Comparison of ENCODE assay signal across 24 mouse cellular contexts in the genomic region with DNA sequence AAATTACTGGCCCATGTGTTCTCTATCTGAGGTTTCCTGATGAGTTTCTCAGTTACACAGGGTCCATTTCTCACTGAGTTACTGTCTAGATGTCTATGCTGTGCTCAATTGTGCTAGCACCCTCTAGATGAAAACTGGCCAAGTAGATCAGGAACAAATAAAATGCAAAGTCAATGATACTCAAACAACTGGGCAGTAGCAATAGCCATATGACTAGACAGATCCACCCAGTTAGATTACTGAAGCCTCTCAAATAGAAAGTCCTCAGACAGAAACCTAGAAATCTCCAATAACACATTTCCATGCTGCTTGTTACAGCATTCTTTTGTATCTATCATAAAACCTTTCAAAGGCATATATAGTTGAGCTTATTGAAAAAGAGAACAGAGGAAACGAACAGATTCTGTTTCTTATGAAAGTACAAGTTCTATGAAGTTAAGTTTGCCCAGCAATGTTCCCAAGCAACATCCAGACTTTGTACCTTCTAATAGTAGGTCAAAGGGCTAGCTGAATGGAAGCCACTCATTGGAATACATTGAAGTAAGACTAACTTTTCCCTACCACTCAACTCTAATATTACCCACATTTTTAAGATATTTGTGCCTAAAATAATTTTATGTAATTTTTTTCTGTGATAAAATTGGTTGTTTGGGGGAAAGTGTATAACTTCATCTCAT.
DNase-seq lines count a peak whose midpoint lies in the region; ATAC-seq and TF ChIP-seq lines count a peak whose summit lies in the region.
"Had no signal": no experiment of that assay in that cellular context is flagged by ENCODE, and none has a peak within 500 bp of the region (broad histone marks: within the 10 kb centered on the region; RNA-seq: fewer than 3 reads in every experiment).

No protein-coding gene starts in this region.

- no peak for TF ChIP-seq CTCF in liver, postnatal 0 days (IDR thresholded peaks at IDR 0.05; ENCODE audit: low read depth)
- no peak for TF ChIP-seq CTCF in intestine, postnatal 0 days (IDR thresholded peaks at IDR 0.05; ENCODE audit: low read depth)

- WGBS in liver, postnatal 0 days (ENCODE audit: insufficient replicate concordance) = 60% methylated on average over 1 of the region's 1 CpGs
- WGBS in intestine, embryonic 15.5 days = 87% methylated on average over 1 of the region's 1 CpGs
- 53% methylated on average over 1 of the region's 1 CpGs for WGBS in intestine, postnatal 0 days

- no peak overlapping the region for H3K4me3 ChIP-seq in liver, postnatal 0 days (ENCODE audit: low read depth, low read length)
- H3K4me3 ChIP-seq in intestine, embryonic 15.5 days (replicated peaks) = no peak overlapping the region
- H3K4me3 ChIP-seq in intestine, postnatal 0 days (ENCODE audit: low read depth, low read length) = no peak overlapping the region
- H3K4me3 ChIP-seq: embryonic facial prominence, embryonic 13.5 days; embryonic facial prominence, embryonic 15.5 days; erythroblast, embryonic 14.5 days; forebrain, embryonic 10.5 days; forebrain, embryonic 12.5 days had no signal

- ATAC-seq in liver, postnatal 0 days = peak; percentile 91
- ATAC-seq in intestine, embryonic 15.5 days = peak; percentile 53; the same call in 1 of the 2 replicates
- ATAC-seq in intestine, postnatal 0 days = peak; percentile 81
- ATAC-seq: forebrain, embryonic 14.5 days; forebrain, embryonic 16.5 days had no signal

- no peak overlapping the region for H3K9ac ChIP-seq in liver, postnatal 0 days (replicated peaks)
- no peak overlapping the region for H3K9ac ChIP-seq in intestine, embryonic 15.5 days
- H3K9ac ChIP-seq in intestine, postnatal 0 days (ENCODE audit: low read depth, low read length) = no peak overlapping the region
- H3K9ac ChIP-seq: embryonic facial prominence, embryonic 13.5 days; embryonic facial prominence, embryonic 15.5 days; forebrain, embryonic 12.5 days had no signal

- H3K9me3 ChIP-seq in liver, postnatal 0 days (ENCODE audit: low read length) = no peaks in the 10 kb centered on the region
- no peaks in the 10 kb centered on the region for H3K9me3 ChIP-seq in intestine, embryonic 15.5 days
- H3K9me3 ChIP-seq in intestine, postnatal 0 days (ENCODE audit: control insufficient read depth) = no peaks in the 10 kb centered on the region
- H3K9me3 ChIP-seq: embryonic facial prominence, embryonic 13.5 days; embryonic facial prominence, embryonic 15.5 days; forebrain, embryonic 10.5 days; forebrain, embryonic 12.5 days had no signal

- 0 out of 2 replicates have a peak, but pooled peaks cover 11% of the 10 kb centered on the region for H3K36me3 ChIP-seq in liver, postnatal 0 days (replicated peaks; ENCODE audit: insufficient read depth, low read length)
- H3K36me3 ChIP-seq in intestine, embryonic 15.5 days = no peaks in the 10 kb centered on the region
- no peaks in the 10 kb centered on the region for H3K36me3 ChIP-seq in intestine, postnatal 0 days (ENCODE audit: control insufficient read depth, insufficient read depth)
- H3K36me3 ChIP-seq: embryonic facial prominence, embryonic 13.5 days; embryonic facial prominence, embryonic 15.5 days; forebrain, embryonic 10.5 days; forebrain, embryonic 12.5 days had no signal

- H3K27me3 ChIP-seq in liver, postnatal 0 days (ENCODE audit: insufficient read depth, low read length) = no peaks in the 10 kb centered on the region
- H3K27me3 ChIP-seq in intestine, embryonic 15.5 days (replicated peaks) = no peaks in the 10 kb centered on the region
- H3K27me3 ChIP-seq in intestine, postnatal 0 days (replicated peaks; ENCODE audit: control insufficient read depth, insufficient read depth, low read length) = no peaks in the 10 kb centered on the region
- H3K27me3 ChIP-seq: embryonic facial prominence, embryonic 13.5 days; embryonic facial prominence, embryonic 15.5 days; forebrain, embryonic 12.5 days had no signal

- no peaks in the 10 kb centered on the region for H3K4me1 ChIP-seq in liver, postnatal 0 days (ENCODE audit: insufficient read depth)
- H3K4me1 ChIP-seq in intestine, embryonic 15.5 days (replicated peaks) = no peaks in the 10 kb centered on the region
- no peaks in the 10 kb centered on the region for H3K4me1 ChIP-seq in intestine, postnatal 0 days (replicated peaks; ENCODE audit: control insufficient read depth, insufficient read depth, low read length)
- H3K4me1 ChIP-seq: embryonic facial prominence, embryonic 13.5 days; embryonic facial prominence, embryonic 15.5 days; forebrain, embryonic 10.5 days; forebrain, embryonic 12.5 days had no signal

- peak; percentile 51 for DNase-seq in kidney, adult 9 months
- DNase-seq in kidney, adult 11 months = no peak
- no peak for DNase-seq in liver, postnatal 0 days
- no peak for DNase-seq in liver
- no peak for DNase-seq in right cerebral cortex, postnatal 10 days (ENCODE audit: low spot score in 2 of 2)
- DNase-seq in urinary bladder, postnatal 14 days (ENCODE audit: low spot score) = no peak
- DNase-seq: adrenal gland, adult 8-10 months; adrenal gland, postnatal 14 days; adrenal gland, postnatal 36 days; cerebellum, adult 11-12 months; cerebellum, adult 2 months; cerebellum, adult 9-10 months; cerebellum, postnatal 14 days; cerebellum, postnatal 36 days; embryo, embryonic 11 days had no signal

- peak overlapping the region; percentile 17; the same call in 1 of the 2 replicates for H3K27ac ChIP-seq in liver, postnatal 0 days (ENCODE audit: low read depth)
- no peak overlapping the region for H3K27ac ChIP-seq in intestine, embryonic 15.5 days
- H3K27ac ChIP-seq in intestine, postnatal 0 days (ENCODE audit: low read depth, low read length) = peak overlapping the region; percentile 28
- H3K27ac ChIP-seq: embryonic facial prominence, embryonic 13.5 days; embryonic facial prominence, embryonic 15.5 days; forebrain, embryonic 10.5 days; forebrain, embryonic 12.5 days had no signal

- no peak for TF ChIP-seq EP300 in liver, postnatal 0 days (IDR thresholded peaks at IDR 0.05; ENCODE audit: low read depth)

- H3K4me2 ChIP-seq in liver, postnatal 0 days (ENCODE audit: low read depth, low read length) = no peak overlapping the region
- H3K4me2 ChIP-seq in intestine, embryonic 15.5 days (replicated peaks) = no peak overlapping the region
- H3K4me2 ChIP-seq in intestine, postnatal 0 days (replicated peaks; ENCODE audit: low read depth) = no peak overlapping the region
- H3K4me2 ChIP-seq: embryonic facial prominence, embryonic 13.5 days; embryonic facial prominence, embryonic 15.5 days; forebrain, embryonic 12.5 days had no signal
